Mouse (Mus musculus) adrenal gland, adult 18-20 months (tissue): Measurements from ENCODE around the gene Astn2. TPM values are rescaled to one million over a fixed set of nuclear protein-coding genes. Genes with fewer than 3 reads are reported as not detected.

Source experiments
- DNase-seq, 2 experiments: peaks; one replicate each; pipeline ENCODE4 v3.0.0; 2021 to 2022; ENCODE audit warnings: low spot score in 2 of 2
- total RNA-seq, 2 experiments: library from RNA; stranded (reverse); gene quantifications; 1 replicate in 1 of 2; 2 replicates in 1 of 2; pipeline ENCODE4 v1.2.3; 2021

Gene Astn2
- total RNA-seq, 2 experiments from 2014 or later = 1.3 to 1.8 TPM

- no peak for DNase-seq
Observed at GRCm38 (mm10) chr4:65888332-65888993, 515.9 kb downstream of the Astn2 start.

GRCm38 (mm10) chr4:65886862-65887261 is 517.5 kb downstream of the Astn2 start:
- DNase-seq = no peak

GRCm38 (mm10) chr4:65885921-65886320 is 518.5 kb downstream of the Astn2 start:
- DNase-seq = no peak

GRCm38 (mm10) chr4:65874236-65874781 is 530.1 kb downstream of the Astn2 start:
- no peak for DNase-seq

GRCm38 (mm10) chr4:65864551-65864950 is 539.9 kb downstream of the Astn2 start:
- no peak for DNase-seq

- DNase-seq = no peak
Observed at GRCm38 (mm10) chr4:65843191-65843590, 561.2 kb downstream of the Astn2 start.

GRCm38 (mm10) chr4:65839550-65840000 is 564.8 kb downstream of the Astn2 start:
- no peak for DNase-seq

GRCm38 (mm10) chr4:65838781-65839180 is 565.6 kb downstream of the Astn2 start:
- DNase-seq = no peak

- DNase-seq = no peak
Observed at GRCm38 (mm10) chr4:65832971-65833370, 571.4 kb downstream of the Astn2 start.

GRCm38 (mm10) chr4:65831872-65832271 is 572.5 kb downstream of the Astn2 start:
- no peak for DNase-seq

- DNase-seq = no peak
Observed at GRCm38 (mm10) chr4:65830495-65830894, 573.9 kb downstream of the Astn2 start.

GRCm38 (mm10) chr4:65821070-65821469 is 583.3 kb downstream of the Astn2 start:
- DNase-seq = no peak

- DNase-seq = no peak
Observed at GRCm38 (mm10) chr4:65820236-65820635, 584.2 kb downstream of the Astn2 start.

GRCm38 (mm10) chr4:65819835-65820234 is 584.6 kb downstream of the Astn2 start:
- no peak for DNase-seq

GRCm38 (mm10) chr4:65814176-65814535 is 590.3 kb downstream of the Astn2 start:
- no peak for DNase-seq

GRCm38 (mm10) chr4:65813500-65814175 is 590.8 kb downstream of the Astn2 start:
- no peak for DNase-seq

- no peak for DNase-seq
Observed at GRCm38 (mm10) chr4:65807341-65807740, 597.1 kb downstream of the Astn2 start.

GRCm38 (mm10) chr4:65801204-65801603 is 603.2 kb downstream of the Astn2 start:
- no peak for DNase-seq

- no peak for DNase-seq
Observed at GRCm38 (mm10) chr4:65791051-65791450, 613.4 kb downstream of the Astn2 start.

- no peak for DNase-seq
Observed at GRCm38 (mm10) chr4:65773368-65774010, 630.9 kb downstream of the Astn2 start.

GRCm38 (mm10) chr4:65770952-65771351 is 633.5 kb downstream of the Astn2 start:
- DNase-seq = no peak

GRCm38 (mm10) chr4:65767919-65768318 is 636.5 kb downstream of the Astn2 start:
- DNase-seq = no peak
